Mouse (Mus musculus) gastrocnemius, adult 8-10 months (tissue): ENCODE measurements around the gene Sphk1. TPM values are rescaled to one million over a fixed set of nuclear protein-coding genes. Genes with fewer than 3 reads are reported as not detected.
"Not testable (repeated sequence)": the region's sequence is repeated elsewhere in the genome, so short reads cannot be mapped to it uniquely, and the experiment has no call there.

Source experiments
- DNase-seq, 2 experiments: peaks; one replicate each; pipeline ENCODE4 v3.0.0; 2022; ENCODE audit warnings: low spot score in 2 of 2
- total RNA-seq, 4 experiments: library from RNA; stranded (reverse); gene quantifications; 2 replicates each; pipeline ENCODE4 v1.2.4; 2022

The Sphk1 gene
- under 1 TPM; 0.15 to 0.75 (median 0.51) TPM for total RNA-seq

DNA sequence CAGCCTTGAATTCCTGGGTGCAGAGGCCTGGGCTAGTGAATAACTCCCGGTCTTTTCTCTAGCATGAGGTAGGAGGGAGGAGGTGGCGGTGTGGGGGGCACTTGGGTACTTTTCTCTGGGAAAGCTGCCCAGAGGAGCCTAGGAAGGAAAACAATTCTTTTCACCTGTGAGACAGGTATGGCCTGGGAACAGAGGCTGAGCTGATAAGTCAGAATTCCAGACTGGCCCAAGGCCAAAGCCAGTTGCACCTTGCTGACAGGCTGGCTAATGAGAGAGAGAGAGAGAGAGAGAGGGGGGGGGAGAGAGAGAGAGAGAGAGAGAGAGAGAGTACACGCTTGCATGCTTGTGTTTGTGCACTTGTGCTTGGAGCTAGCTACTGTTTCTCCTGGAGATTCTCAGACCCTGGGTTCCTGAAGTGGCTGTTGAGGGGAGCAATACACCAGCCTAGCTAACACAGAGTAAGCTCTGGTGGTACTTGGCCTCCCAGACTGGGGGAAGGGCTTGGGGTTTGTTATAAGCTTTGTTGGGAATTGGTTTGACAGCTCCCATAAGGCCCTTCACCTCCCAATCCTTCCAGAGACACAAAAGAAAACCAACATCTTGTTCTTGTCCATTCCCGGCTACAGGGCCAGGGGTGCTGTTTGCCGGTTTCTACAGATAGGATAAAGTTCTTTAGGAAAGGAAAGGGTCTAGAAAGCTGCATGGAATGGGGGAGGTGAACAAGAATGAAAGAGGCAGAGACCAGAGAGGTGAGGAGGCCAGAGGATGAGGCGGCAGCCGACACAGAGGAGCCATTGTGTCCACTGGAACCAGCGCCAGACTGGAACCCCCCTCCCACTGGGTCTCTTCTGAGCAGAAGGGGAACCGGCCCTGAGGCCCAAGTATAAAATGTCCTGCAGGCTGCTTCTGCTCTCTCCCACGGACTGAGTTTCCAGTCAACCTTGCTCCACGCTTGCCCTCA lies at the start of gene Sphk1:
Gene Sphk1 (plus strand): TSS at position 739 of the 961 bp plus-strand sequence.
- DNase-seq: no peak

DNA sequence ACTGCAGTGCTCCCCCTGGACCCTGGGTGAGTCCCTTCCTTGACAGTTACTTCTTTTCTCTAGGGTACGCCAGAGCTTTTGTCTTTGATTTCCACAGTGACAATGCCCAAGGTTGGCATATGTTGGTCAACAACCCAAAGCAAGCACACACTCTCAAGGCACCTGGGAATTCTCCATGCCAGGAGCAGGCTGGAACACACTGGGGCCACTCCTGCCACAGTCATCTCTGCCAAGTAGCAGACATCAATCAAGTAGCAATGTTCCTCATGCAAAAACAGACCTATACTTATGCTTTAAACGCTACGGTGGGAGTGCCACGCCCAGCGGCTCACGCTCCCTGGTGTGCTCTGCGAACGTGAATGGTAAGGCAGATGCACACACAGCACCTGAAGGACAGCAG lies 49.8 kb upstream of the Sphk1 start:
- DNase-seq: no peak

DNA sequence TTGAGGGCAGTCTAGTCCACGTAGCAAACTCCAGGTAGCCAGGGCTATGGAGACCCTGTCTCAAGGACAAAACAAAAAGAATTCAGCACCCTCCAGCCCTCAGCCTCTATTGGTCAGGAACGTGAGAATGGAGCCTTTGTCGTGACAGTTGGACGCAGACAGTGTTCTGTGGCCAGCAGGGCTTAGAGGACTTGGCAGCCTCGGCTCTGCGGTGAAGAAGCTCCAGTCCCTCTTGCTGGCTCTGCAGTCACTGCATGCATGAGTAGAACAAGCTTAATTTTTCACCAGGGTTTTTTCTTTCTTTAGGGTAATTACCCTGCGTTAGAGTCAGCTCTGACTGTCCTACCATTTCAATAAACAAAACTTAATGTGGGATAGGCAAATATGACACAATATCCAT lies 48.9 kb upstream of the Sphk1 start:
- no peak for DNase-seq

DNA sequence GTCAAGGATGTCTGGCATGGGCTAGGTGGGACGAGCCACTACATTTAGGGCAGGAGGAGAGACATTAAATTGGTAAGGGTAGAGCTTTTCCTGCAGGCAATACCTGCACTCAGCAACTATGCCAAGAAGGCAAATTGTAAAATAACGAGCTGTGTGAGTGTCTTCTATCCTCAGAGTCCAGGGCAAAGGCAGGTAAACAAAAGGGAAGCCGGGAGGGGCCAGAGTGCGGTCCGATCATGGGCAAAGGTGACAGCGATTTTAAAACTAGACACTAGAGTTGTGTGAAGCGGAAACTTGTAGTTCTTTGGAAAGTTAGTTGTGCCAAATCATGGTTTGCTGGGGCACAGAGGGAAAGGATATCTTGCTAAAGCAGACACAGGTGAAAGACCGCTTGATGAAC lies 46.5 kb upstream of the Sphk1 start:
- DNase-seq: no peak

DNA sequence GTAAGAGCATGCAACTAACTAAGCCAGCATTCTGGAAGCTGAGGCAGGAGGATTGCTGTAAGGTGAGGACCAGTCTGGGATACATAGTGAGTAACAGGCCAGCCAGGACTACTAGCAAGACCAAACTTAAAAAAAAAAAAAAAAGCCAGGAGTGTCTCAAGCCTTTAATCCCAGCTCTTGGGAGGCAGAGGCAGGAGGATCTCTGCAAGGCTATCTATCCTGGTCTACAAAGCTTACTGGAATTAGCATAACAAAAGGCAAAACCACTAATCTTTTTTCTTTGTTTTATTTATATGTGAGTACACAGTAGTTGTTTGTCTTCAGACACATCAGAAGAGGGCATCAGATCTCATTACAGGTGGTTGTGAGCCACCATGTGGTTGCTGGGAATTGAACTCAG lies 42.5 kb upstream of the Sphk1 start:
- no peak for DNase-seq

DNA sequence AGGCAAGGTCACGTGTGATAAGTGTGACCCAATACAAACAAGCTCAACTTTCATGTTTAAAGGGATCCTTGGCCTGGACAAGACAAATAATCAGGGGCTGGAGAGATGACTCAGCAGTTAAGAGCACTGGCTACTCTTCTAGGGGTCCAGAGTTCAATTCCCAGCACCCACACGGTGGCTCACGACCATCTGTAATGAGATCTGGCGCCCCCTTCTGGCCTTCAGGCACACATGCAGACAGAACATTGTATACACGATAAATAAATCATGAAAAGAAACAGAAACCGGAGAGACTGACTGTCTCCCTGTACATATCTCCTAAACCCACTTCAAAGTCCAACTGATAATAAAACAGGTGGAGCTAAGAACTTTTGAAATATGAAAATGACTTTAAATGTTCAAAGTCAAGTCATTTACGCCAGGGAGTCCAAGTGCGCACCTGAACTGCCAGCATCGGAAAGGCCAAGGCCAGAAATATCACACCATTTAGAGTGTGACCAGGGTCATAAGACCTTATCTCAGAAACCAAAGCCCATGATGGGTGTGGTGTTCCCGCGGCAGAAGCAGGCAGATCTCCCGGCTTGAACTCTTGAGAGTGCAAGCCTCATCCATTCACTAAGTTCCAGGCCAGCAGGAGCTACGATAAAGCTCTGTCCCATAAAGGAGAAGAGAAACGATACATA lies 41.9 kb upstream of the Sphk1 start:
- DNase-seq: no peak

DNA sequence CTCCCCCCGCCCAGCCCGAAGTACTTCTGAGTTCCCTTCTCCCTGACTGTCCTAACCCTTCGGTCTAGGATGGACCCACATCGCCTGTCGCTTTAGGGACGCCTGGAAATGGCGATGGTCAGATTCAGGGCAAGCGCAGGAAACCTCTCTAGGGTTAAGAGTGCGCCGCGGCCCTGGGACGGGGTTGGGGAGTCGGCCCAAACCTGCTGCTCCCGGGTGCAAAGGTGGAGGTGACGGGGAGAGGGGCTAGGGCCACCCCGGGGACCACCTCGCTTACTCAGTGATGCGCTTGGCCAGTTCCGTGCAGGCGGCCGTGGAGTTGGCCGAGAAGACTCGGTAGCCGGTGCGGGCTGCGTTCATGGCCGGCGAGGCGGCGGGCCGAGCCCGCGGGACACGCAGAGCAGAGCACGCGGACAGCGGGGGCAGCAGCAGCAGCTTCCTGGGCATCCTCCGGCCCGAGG lies 40.9 kb upstream of the Sphk1 start:
- DNase-seq: no peak

DNA sequence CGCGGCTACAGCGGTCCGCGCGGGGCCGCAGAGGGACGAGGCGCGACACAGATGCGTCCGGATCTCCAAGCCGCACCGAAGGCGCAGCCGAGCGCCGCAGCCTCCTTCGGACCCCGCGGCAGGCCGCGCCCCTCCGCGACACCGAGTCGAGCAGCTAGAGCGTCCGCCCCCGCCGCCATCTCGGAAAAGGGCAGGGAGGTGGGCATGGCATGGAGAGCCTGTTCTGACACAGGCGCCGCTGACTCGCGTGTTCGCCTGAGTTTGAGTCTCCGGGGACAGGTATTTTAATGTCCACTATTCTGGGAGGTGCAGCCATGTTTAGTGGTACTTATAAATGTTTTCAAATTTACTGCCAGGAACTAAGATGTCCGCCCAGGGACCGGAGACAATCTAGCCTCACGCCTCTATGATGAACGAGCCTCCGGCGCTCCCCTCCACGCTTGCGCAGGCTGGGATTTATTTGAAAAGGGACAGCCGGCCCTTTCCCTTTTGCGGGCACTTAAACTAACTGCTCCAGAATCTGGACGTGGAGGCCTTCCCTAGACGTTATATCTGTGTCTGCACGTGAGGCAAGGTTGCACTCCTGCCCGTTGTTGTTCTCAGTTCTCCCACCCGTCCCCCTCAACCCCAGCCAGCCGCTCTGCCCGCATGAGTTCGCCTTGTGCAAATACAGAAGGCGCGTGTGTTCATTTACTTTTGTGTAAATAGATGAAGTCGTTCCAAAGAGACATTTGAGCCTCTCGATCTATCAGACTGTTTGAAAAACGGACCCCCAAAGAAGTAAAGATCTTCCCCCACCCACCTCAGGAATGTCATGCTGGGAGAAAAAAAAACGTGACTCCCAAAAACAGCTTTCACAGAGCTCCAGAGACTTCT lies 40.3 kb upstream of the Sphk1 start:
- DNase-seq: peak; percentile 74 to 83

DNA sequence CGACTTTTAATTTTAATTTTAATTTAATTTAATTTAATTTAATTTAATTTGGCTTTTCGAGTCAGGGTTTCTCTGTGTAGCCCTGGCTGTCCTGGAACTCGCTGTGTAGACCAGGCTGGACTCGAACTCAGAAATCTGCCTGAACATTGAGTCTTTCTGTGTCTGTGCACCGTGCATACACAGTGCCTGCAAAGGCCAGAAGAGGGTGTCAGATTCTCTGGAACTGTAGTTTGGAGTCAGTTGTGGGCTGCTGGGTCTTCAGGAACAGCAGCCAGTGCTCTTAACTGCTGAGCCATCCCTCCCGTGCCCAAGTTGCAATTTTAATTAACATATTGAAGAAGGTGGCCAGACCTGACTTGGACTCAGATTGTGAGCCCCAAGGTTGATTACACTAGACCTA lies 39.4 kb upstream of the Sphk1 start:
- no peak for DNase-seq

DNA sequence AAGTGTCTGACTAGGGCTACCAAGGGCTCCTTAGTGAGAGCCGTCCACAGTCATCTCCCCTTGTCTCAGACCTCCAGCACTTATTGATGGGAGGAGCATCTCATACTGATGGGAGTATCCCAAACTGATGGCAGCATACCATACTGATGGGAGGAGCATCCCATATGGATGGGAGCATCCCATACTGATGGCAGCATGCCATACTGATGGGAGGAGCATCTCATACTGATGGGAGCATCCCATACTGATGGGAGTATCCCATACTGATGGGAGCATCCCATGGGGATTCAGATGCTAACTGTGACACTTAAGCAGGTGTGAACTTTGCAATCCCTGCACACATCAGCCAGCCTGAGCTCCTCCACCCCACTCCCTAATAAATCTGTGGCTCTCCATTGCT lies 38.2 kb upstream of the Sphk1 start:
- DNase-seq: not testable (repeated sequence)

DNA sequence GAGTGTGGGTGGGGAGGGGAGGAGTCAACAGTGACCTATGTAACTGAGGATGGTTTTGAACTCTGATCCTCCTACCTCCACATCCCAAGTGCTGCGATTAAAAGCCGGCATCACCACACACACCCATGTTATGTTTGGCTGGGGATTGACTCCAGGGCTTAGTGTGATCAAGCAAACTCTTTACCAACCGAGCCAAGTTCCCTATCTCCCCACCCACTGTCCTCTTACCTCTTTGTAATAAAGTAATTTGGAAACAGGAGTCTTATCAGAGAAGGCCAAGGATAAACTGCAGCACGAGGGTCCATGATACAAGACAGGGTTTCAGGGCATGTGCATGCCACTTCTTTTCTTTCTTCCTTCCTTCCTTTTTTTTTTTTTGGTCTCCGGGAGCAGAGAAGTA lies 37.5 kb upstream of the Sphk1 start:
- DNase-seq: no peak

DNA sequence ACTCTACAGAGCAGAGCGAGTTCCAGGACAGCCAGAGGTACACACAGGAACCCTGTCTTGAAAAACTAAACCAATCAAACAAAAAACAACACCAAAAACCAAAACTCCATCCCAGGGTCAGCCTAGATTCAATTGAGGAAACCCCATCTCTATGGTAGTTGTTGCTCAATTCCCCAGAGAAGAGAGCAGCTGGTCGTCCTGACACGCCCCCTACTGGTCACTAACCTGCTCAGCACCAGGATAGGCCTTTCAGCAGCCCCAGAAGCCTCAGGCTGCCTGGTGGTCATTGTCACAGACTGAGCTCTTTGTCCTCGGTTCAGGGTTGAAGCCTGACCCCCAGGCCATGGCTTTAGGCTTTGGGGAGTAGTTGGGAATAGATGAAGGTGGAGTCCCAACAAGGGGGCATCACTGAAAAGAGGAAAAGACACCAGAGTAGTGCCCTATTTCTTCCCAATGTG lies 36.9 kb upstream of the Sphk1 start, which contains the start of gene Prpsap1:
Gene Prpsap1 (minus strand): TSS at position 408 of the 458 bp plus-strand sequence.
- DNase-seq: peak in 1 of 2 experiments; percentile 33

DNA sequence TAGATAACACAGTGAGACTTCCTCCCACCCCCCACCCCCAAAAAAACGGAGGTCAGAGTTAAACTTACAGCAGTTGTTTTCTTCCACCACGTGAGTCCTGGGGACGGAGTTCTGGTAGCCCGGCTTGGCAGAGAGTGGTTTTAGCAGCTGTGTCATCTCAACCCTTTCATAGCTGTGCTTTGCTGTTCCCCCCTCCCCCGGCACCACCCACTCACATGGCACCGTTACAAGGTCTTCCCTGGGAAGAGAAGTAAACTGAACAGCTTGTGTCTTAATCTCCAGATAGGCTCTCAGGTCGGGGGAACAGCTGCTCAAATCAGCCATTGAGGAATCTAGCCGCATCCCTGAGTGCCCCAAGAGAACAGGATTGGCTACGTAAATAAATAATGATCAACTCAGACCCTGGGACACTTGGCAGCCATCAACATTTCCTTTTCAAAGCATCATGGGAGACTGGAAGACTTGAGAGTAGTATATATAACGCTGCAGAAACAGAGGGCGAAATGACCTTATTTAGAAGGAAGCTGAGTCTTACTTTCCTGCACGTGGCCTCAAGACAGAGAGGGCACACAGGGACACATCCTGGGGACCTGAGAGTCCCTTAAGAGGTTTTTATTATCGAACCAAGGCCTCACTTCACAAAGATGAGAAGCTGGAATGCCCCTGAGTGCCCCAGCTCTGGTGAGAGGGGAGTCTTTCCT lies 36.1 kb upstream of the Sphk1 start:
- DNase-seq: no peak

DNA sequence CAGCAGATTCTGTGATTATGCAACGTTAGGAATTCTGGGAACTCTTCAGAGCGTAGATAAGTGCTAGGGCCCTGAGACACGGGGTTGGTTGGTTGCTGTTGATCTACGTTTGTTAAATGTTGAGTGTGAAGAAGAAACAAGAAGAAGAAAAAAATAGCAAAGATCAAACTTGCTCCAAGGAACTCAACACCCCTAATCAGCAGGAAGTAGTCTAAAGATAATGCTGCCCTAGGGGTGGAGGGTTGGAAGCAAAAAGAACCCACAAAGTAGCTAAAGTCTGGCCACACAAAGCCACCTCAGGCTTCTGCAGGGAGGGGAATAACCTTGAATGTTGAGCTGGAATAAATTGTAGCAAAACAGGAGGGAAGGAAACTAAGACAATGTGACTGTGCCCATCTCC lies 33.4 kb upstream of the Sphk1 start:
- DNase-seq: no peak

DNA sequence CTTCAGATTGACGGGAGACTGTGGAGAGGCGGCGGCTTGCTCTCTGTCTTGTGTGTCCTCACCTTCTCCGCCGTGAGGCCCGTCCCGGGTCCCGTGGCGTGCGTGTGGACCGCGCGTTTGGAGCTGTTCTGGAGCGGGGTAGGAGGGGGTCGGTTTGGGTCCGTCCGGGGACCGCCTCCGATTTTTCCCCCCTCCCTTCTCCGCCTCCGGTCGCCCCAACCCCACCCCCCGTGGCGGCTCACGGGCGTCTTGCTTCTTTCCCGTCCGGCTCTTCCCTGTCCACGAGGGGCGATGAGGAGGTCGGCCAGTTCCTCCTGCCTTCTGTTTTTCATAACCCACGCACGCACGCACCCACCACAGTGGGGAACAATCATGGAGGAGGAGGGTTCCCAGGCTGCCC lies 32.1 kb upstream of the Sphk1 start:
- DNase-seq: no peak

DNA sequence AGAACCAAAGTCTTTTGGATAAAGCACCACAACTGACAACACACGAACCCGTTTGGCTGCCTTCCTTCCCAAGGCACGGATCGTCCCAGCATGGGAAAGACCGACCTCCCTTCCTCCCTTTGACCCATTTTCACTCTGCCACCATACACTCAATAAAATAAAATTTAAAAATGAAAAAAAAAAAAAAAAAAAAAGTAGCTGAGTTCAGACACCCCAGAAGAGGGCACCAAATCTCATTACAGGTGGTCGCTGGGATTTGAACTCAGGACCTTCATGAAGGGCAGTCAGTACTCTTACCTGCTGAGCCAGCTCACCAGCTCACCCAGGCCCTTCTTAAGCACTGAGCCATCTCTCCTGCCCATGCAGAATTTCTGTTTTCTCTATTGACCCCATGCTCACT lies 31.7 kb upstream of the Sphk1 start:
- no peak for DNase-seq

DNA sequence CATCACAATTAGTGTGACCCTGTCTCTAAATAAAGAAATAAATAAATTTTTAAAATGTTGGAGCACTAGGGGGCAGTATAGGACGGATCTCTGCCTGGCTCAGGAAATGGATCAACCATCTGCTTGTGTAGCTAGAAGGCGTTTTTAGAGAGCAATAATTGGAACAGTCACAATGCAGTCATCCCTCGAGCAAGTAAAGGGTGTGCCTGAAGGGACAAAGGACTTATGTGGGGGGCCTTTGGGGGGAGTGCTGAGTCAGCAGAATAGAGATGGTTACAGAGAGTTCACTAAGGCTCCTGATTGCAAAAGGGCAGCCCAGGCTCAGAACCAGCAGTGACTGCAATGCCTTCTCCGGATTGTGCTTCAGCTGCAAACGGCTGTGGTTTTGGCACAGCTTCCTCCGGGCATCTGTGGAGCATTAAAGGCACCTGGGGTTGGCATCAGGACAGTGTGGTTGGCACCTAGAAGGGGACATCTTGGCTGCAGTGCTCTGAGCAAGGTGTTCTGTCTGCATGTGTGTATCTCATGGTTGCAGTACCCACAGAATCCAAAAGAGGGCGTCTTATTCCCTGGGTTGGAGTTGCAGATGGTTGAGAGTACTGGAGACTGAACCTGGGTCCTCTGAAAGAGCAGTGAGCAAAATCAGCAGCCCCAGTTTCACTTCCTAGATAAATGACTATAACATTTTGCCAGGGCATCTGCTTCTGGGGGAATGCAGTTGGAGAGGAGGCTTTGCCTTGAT lies 29.5 kb upstream of the Sphk1 start:
- DNase-seq: no peak

DNA sequence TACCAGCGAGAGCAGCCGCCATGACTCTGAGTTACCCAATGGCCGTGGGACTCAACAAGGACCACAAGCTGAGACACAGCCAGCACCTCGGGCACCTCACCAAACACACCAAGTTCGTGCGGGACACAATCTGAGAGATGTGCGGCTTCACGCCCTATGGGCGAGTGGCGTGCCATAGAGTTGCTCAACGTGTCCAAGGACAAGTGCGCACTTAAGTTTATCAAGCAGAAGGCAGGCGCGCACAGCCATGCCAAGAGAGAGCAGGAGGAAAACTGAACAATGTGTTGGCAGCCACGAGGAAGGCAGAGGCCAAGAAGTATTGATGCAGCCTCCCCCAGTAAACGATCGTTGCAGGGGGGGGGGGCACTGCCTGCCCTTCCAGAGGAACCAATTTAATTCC lies 26.2 kb upstream of the Sphk1 start:
- DNase-seq: no peak

DNA sequence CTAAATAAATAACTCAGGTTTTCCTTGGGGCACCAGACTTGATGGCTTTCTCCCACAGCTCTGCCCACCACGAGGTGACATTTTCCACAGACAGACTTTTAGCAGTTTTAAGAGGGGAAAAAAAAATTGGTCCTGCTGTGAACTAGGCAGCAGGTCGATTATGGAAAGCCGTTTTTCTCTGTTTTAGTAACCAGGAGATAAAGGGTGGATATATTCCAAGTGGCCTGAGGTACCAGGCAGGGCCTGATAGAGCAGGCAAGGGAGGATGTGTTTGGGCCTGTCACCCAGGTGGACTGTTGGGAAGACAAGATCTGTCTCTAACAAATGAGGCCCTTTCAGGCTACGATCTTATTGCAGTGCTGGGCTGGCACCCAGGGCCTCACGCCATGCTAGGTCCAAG lies 25.2 kb upstream of the Sphk1 start:
- no peak for DNase-seq
